Mouse (Mus musculus): ENCODE measurements around the gene Bag2. TPM values are rescaled to one million over a fixed set of nuclear protein-coding genes. Genes with fewer than 3 reads are reported as not detected.
A peak's percentile ranks its signal among the peaks of the same experiment; 100 is the strongest.
"Not testable (repeated sequence)": the region's sequence is repeated elsewhere in the genome, so short reads cannot be mapped to it uniquely, and the experiment has no call there.

The Bag2 gene
- polyA plus RNA-seq, 1 experiment from 2014 or later, result 51.8 TPM

- Histone ChIP-seq H3K27ac (no peak overlapping the region), H3K9me3 (no peaks in the 10 kb centered on the region), H3K36me3 (replicated peaks) (peaks cover 66% of the 10 kb centered on the region), H3K27me3 (ENCODE audit: poor library complexity, severe bottlenecking) (no peaks in the 10 kb centered on the region), H3K4me1 (peaks cover 9% of the 10 kb centered on the region), H3K4me3 (no peak overlapping the region)
- DNase-seq (ENCODE audit: extremely low spot score, low spot score), result no peak
- 89% methylated on average over 11 of the region's 11 CpGs for WGBS
These were observed 8.0 kb upstream of the Bag2 start for GRCm38 (mm10) chr1:33765468-33766080.

GRCm38 (mm10) chr1:33763826-33764225, 6.2 kb upstream of the Bag2 start:
- Histone ChIP-seq H3K4me3 (no peak overlapping the region), H3K27me3 (ENCODE audit: poor library complexity, severe bottlenecking) (no peaks in the 10 kb centered on the region), H3K9me3 (no peaks in the 10 kb centered on the region), H3K36me3 (replicated peaks) (peaks cover 53% of the 10 kb centered on the region), H3K4me1 (peaks cover 9% of the 10 kb centered on the region), H3K27ac (no peak overlapping the region)
- WGBS, result 60% methylated on average over 2 of the region's 2 CpGs
- DNase-seq (ENCODE audit: extremely low spot score, low spot score), result no peak

GRCm38 (mm10) chr1:33758488-33758887, 893 bp upstream of the Bag2 start:
- DNase-seq (ENCODE audit: extremely low spot score, low spot score), result no peak
- Histone ChIP-seq H3K27ac (no peak overlapping the region), H3K27me3 (ENCODE audit: poor library complexity, severe bottlenecking) (no peaks in the 10 kb centered on the region), H3K4me3 (no peak overlapping the region), H3K4me1 (peaks cover 30% of the 10 kb centered on the region), H3K9me3 (no peaks in the 10 kb centered on the region; the same call in 1 of the 2 replicates), H3K36me3 (replicated peaks) (peaks cover 44% of the 10 kb centered on the region)
- WGBS, result 71% methylated on average over 4 of the region's 4 CpGs

GRCm38 (mm10) chr1:33757033-33757413, 572 bp downstream of the Bag2 start:
- peaks cover 48% of the 10 kb centered on the region for H3K36me3 ChIP-seq (replicated peaks)
- peaks cover 30% of the 10 kb centered on the region for H3K4me1 ChIP-seq
- no peaks in the 10 kb centered on the region for H3K27me3 ChIP-seq (ENCODE audit: poor library complexity, severe bottlenecking)
- peak overlapping the region; percentile 93 for H3K27ac ChIP-seq
- H3K4me3 ChIP-seq, result peak overlapping the region; percentile 78
- no peaks in the 10 kb centered on the region; the same call in 1 of the 2 replicates for H3K9me3 ChIP-seq
- DNase-seq (ENCODE audit: extremely low spot score, low spot score), result peak; percentile 41
- 13% methylated on average over 14 of the region's 14 CpGs for WGBS

- Histone ChIP-seq H3K27me3 (ENCODE audit: poor library complexity, severe bottlenecking) (no peaks in the 10 kb centered on the region), H3K27ac (peak overlapping the region; percentile 93; the same call in 1 of the 2 replicates), H3K36me3 (replicated peaks) (peaks cover 48% of the 10 kb centered on the region), H3K4me3 (peak overlapping the region; percentile 78), H3K9me3 (no peaks in the 10 kb centered on the region; the same call in 1 of the 2 replicates), H3K4me1 (peaks cover 30% of the 10 kb centered on the region)
- WGBS, result 36% methylated on average over 18 of the region's 18 CpGs
- DNase-seq (ENCODE audit: extremely low spot score, low spot score), result no peak
These were observed 1.1 kb downstream of the Bag2 start for GRCm38 (mm10) chr1:33756258-33757032.

GRCm38 (mm10) chr1:33755799-33756198, 1.8 kb downstream of the Bag2 start:
- WGBS, result 86% methylated on average over 7 of the region's 7 CpGs
- Histone ChIP-seq H3K9me3 (no peaks in the 10 kb centered on the region; the same call in 1 of the 2 replicates), H3K4me3 (peak overlapping the region; percentile 78), H3K4me1 (peaks cover 30% of the 10 kb centered on the region), H3K27ac (no peak overlapping the region), H3K36me3 (replicated peaks) (peaks cover 46% of the 10 kb centered on the region), H3K27me3 (ENCODE audit: poor library complexity, severe bottlenecking) (no peaks in the 10 kb centered on the region)
- DNase-seq (ENCODE audit: extremely low spot score, low spot score), result no peak

- peaks cover 30% of the 10 kb centered on the region for H3K4me1 ChIP-seq
- H3K36me3 ChIP-seq (replicated peaks), result peaks cover 40% of the 10 kb centered on the region
- H3K27ac ChIP-seq, result no peak overlapping the region
- no peak overlapping the region for H3K4me3 ChIP-seq
- H3K9me3 ChIP-seq, result no peaks in the 10 kb centered on the region; the same call in 1 of the 2 replicates
- 95% methylated on average over 21 of the region's 21 CpGs for WGBS
- no peak for DNase-seq (ENCODE audit: extremely low spot score, low spot score)
- no peaks in the 10 kb centered on the region for H3K27me3 ChIP-seq (ENCODE audit: poor library complexity, severe bottlenecking)
These were observed 2.4 kb downstream of the Bag2 start for GRCm38 (mm10) chr1:33754965-33755735.

- no peak overlapping the region for H3K27ac ChIP-seq
- 94% methylated on average over 17 of the region's 17 CpGs for WGBS
- H3K36me3 ChIP-seq (replicated peaks), result peaks cover 44% of the 10 kb centered on the region
- no peak overlapping the region for H3K4me3 ChIP-seq
- H3K4me1 ChIP-seq, result peaks cover 30% of the 10 kb centered on the region
- DNase-seq (ENCODE audit: extremely low spot score, low spot score), result no peak
- H3K27me3 ChIP-seq (ENCODE audit: poor library complexity, severe bottlenecking), result no peaks in the 10 kb centered on the region
- no peaks in the 10 kb centered on the region; the same call in 1 of the 2 replicates for H3K9me3 ChIP-seq
These were observed 3.5 kb downstream of the Bag2 start for GRCm38 (mm10) chr1:33754089-33754488.

- WGBS, result 94% methylated on average over 10 of the region's 10 CpGs
- Histone ChIP-seq H3K27ac (no peak overlapping the region), H3K27me3 (ENCODE audit: poor library complexity, severe bottlenecking) (no peaks in the 10 kb centered on the region), H3K9me3 (no peaks in the 10 kb centered on the region; the same call in 1 of the 2 replicates), H3K4me1 (peaks cover 7% of the 10 kb centered on the region), H3K36me3 (replicated peaks) (peaks cover 71% of the 10 kb centered on the region), H3K4me3 (no peak overlapping the region)
- no peak for DNase-seq (ENCODE audit: extremely low spot score, low spot score)
These were observed 6.3 kb downstream of the Bag2 start for GRCm38 (mm10) chr1:33751283-33751682.

GRCm38 (mm10) chr1:33749709-33750108, 7.9 kb downstream of the Bag2 start:
- WGBS, result 88% methylated on average over 4 of the region's 4 CpGs
- not testable (repeated sequence) for H3K27ac ChIP-seq; H3K4me1 ChIP-seq; DNase-seq (ENCODE audit: extremely low spot score, low spot score); H3K4me3 ChIP-seq; H3K27me3 ChIP-seq (ENCODE audit: poor library complexity, severe bottlenecking); H3K9me3 ChIP-seq
- H3K36me3 ChIP-seq (replicated peaks), result peaks cover 80% of the 10 kb centered on the region

- Histone ChIP-seq H3K9me3 (no peaks in the 10 kb centered on the region; the same call in 1 of the 2 replicates), H3K36me3 (replicated peaks) (peaks cover 78% of the 10 kb centered on the region), H3K27me3 (ENCODE audit: poor library complexity, severe bottlenecking) (no peaks in the 10 kb centered on the region), H3K4me3 (no peak overlapping the region), H3K27ac (no peak overlapping the region), H3K4me1 (no peaks in the 10 kb centered on the region)
- WGBS, result 95% methylated on average over 11 of the region's 11 CpGs
- DNase-seq (ENCODE audit: extremely low spot score, low spot score), result no peak
These were observed 8.5 kb downstream of the Bag2 start for GRCm38 (mm10) chr1:33749109-33749508.

GRCm38 (mm10) chr1:33745901-33746300, 11.7 kb downstream of the Bag2 start:
- H3K27ac ChIP-seq, result no peak overlapping the region
- H3K9me3 ChIP-seq, result no peaks in the 10 kb centered on the region
- no peak overlapping the region for H3K4me3 ChIP-seq
- WGBS, result 92% methylated on average over 4 of the region's 4 CpGs
- no peaks in the 10 kb centered on the region for H3K4me1 ChIP-seq
- H3K36me3 ChIP-seq (replicated peaks), result peaks cover 66% of the 10 kb centered on the region
- no peak for DNase-seq (ENCODE audit: extremely low spot score, low spot score)
- H3K27me3 ChIP-seq (ENCODE audit: poor library complexity, severe bottlenecking), result no peaks in the 10 kb centered on the region
